Mouse (Mus musculus): ENCODE measurements at regions not wholly inside any gene's neighbourhood (a gene's known extent, or its start where the extent isn't known, plus 50 kb on each side); places are given as distances from the start of the nearest gene placed in this dataset.

DNA sequence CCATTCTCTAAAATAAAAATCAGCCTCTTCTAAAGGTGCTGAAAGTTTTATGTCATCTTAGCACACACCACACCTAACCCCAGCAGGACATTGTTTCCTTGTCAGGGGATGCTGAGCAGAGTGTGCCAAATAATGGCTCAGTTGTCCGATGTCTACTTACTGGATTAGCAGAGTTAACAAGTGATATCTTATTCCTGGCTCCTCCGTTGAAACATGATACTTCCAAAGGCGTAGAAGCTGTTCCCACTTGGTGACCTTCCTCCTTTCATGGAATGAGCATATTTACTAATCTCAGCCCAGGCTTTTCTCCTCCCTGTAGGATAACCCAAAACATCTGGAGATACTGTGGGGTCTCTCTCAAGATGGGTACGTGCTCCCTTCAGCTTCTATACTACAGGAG is 141.5 kb upstream of the Gmds start:
- TF ChIP-seq POLR2A (IDR thresholded peaks at IDR 0.05; ENCODE audit: insufficient read depth, low read depth, low read length) (no peak), CTCF (IDR thresholded peaks at IDR 0.05) (no peak), EP300 (IDR thresholded peaks at IDR 0.05; ENCODE audit: insufficient read depth, low read depth, low read length) (no peak)
